Mouse (Mus musculus) kidney, postnatal 25 days (tissue): ENCODE results near the gene E330017A01Rik.
"Not testable (repeated sequence)": the region's sequence is repeated elsewhere in the genome, so short reads cannot be mapped to it uniquely, and the experiment has no call there.

ENCODE experiments used
- DNase-seq, 2 experiments: peaks; one replicate each; pipeline ENCODE4 v3.0.0; 2021; ENCODE audit warnings: mixed read lengths in 2 of 2

Gene E330017A01Rik

DNA sequence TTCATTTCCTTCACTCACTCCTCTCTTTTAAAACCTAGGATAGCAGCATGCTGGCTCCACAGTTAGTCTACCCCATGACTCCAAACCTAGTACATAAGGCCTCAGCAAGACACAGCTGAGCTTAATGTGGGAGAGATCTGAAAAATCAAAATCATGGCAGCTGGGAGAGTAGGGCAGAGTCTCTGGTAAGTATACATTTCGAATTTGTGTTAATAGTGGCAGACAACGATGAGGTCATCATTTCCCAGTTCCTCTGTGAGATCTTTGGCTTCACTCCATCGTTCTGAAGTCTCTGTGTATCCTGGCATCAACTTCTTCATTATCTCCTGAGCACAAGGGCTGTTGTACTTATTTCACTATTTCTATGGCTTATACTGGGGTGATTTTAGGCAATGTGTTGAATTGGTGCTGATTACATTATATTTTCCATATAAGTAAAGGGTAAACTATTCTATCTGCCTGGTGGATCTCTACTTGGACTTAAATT, at the start of gene E330017A01Rik:
Gene E330017A01Rik, minus strand, starts transcription at position 51 of the 487 bp plus-strand sequence.
- no peak for DNase-seq

GRCm38 (mm10) chr16:58685548-58686537, 47.3 kb upstream of the E330017A01Rik start:
- DNase-seq, result no peak

DNA sequence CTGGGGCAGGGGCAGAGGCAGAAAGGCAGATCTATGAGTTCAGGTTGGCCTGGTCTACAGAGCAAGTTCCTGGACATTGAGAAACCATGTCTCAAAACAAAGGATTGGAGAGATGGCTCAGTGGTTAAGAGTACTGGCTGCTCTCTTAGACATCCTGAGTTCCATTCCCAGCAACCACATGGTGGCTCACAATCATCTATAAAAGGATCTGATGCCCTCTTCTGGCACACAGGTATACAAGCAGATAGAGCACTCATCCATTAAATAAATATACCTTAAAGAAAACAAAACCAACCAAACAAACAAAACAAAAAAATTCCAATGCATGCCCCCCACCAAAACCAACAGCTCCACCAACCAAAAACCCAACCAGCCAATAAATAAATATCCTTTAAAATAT, 46.0 kb upstream of the E330017A01Rik start:
- no peak for DNase-seq

- no peak for DNase-seq
Measured at GRCm38 (mm10) chr16:58683911-58684310, 45.4 kb upstream of the E330017A01Rik start.

- DNase-seq, result no peak
Measured at GRCm38 (mm10) chr16:58682870-58683269, 44.3 kb upstream of the E330017A01Rik start.

DNA sequence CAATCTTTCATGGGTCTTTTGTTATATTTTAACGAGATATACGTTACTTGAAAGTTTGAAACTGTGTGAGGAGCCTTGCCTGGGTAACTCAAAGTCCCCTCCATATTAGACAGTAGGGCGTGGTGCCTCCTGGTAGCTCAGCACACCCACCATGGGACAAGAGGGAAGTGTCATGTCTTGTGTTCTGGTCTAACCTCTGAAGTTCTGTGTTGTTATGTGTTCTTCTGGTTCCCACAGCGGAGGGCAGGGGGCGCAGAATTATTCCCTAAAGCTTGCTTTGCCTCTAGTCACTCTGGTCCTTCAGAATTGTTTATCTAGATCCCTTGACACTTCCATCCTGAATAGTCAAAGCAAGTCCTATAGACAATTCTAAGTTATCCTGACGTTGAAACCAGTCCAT, 43.5 kb upstream of the E330017A01Rik start:
- DNase-seq, result no peak

DNA sequence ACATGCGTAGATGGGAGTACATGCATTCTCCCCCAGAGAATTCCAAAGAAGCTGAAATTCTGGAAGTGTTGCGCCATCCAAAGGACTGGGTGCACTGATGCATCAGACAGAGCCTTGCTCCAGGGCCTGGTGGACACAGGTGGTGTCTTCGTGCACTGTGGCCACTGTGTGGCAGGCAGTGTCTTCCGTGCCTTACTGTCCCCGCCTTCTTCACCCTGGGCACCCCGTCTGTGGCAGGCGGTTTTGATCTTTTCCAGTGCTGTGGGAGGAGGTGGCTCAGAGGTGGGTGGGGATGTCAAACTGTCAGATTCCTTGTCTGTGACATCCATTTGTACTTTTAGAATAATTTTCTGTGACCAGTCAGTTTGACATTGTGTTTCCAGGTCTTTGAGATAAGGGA, 40.1 kb upstream of the E330017A01Rik start:
- no peak for DNase-seq

DNA sequence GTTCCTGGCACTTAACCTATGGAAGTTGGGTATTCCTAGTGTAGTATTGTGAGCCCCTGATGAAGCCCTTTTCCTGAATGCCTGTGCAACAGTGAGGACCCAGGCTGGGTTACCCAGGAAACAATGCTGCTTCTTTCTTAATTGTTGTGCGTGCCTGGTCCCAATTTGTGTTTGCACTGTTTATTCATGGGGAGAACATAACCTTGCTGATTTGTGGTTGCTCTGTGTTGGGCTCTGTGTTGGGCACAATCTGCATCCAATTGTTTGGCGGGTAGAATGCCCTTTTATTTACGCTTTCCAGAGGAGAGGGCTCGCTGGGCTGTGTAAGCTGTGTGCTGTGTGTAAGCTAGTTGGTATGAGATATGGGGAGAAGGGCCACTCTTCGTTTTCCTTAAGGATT, 39.0 kb upstream of the E330017A01Rik start:
- no peak for DNase-seq

GRCm38 (mm10) chr16:58676633-58677032, 38.1 kb upstream of the E330017A01Rik start:
- no peak for DNase-seq

DNA sequence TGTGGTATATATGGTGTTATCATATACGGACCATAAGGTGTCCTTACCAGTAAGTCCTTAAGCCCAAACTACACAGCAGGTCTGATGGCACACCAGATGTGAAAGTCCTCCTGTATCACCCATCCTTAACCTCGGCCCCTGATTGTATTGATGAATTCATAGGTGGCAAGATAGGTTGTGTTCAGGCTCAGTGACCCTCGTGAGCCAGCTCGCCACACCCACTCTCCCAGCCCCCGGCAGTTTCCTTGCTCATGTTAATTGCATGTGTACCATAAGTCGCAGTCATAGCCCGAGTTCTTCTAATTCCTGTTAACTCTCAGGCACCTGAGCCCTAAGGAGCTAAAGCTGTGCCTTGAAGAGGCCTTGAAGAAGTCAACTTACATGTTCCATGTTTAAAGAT, 37.6 kb upstream of the E330017A01Rik start:
- DNase-seq, result no peak

GRCm38 (mm10) chr16:58675256-58675655, 36.7 kb upstream of the E330017A01Rik start:
- peak; percentile 67 to 68 for DNase-seq

- DNase-seq, result peak; percentile 45 to 50
Measured at GRCm38 (mm10) chr16:58673811-58674410, 35.4 kb upstream of the E330017A01Rik start.

DNA sequence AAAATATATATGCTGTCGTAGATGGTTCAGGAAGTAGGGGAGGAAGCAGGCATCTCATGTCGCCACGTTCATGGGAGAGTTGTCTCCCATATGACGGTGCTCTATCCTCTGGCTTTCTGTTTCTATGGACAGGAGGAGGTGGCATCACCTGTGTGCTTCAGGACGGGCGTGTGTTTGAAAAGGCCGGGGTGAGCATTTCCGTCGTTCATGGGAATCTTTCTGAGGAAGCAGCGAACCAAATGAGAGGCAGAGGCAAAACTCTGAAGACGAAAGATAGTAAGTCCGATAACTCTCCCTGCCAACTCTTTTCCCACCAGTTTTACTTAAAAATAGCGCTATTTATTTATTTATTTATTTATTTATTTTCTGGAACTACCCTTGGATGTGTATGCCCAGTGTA, 33.9 kb upstream of the E330017A01Rik start:
- no peak for DNase-seq

GRCm38 (mm10) chr16:58671212-58671985, 32.9 kb upstream of the E330017A01Rik start:
- no peak for DNase-seq

DNA sequence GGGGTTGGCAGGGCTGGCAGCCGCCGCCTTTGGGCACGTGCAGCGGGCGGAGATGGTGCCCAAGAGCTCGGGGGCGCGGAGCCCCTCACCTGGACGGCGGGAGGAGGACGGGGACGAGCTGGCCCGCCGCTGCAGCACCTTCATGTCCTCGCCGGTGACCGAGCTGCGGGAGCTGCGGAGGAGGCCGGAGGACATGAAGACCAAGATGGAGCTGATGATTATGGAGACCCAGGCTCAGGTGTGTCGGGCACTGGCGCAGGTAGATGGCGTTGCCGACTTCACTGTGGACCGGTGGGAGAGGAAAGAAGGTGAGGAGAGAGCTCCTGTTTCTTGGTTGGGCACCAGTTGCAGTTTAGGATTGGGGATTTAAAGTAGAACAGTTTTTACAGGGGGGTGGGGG, 32.1 kb upstream of the E330017A01Rik start:
- DNase-seq, result peak; percentile 12 to 68

DNA sequence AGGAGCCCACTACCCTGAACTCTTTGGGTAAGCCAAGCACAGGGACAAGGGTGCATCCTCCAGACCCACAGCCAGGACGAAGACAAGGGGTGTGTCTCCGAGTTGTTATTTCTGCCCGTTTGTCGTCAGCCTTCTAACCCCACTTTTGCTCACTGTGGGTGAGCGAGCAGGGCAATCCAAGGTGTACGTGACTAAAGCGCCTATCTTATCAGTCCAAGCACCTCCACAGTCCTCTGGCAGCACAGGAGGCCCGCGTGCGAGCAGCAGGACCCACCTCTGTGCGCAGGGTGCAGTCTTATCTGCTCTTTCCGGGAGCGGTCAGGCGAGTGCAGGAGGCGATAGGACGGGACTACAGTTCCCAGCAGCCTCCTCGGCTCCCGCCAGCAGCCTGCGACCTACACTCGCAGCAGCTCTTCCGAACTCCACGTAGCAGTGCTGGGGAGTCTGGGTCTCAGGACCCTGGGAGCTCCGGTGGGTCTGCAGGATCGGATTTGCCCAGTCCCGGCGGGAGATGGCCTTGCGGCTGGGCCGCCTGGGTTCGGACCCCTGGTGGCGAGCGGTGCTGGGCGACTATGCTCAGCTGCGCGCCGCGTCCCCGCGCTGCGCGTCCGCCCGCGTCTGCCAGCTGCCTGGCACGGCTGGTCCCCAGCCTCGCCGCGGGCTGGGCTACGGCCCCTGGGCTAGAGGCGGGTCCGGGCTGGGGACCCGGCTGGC, 31.5 kb upstream of the E330017A01Rik start, which contains the start of gene Cpox:
Gene Cpox, plus strand, starts transcription at position 376 of the 714 bp plus-strand sequence.
- DNase-seq, result peak; percentile 77 to 91

DNA sequence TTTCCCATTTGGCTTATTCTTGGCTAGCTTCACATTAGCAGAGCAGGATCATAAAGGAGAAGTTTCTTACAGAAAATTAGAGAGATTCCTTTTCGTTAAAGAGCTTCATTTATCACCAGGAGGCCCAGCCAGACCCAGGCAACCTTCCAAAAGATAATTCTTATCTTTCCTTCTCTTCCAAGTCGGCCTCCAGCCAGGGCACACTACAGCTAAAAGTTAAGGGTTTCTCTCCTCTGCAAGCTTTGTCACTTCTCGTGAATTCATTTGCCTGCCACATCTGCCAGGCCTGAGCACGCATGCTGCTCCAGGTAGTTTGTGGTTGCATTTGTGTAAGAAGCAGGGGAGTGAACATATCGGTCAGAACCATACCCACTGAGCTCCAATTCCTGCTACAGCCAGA, 30.7 kb upstream of the E330017A01Rik start:
- peak in 1 of 2 experiments; percentile 20 for DNase-seq

DNA sequence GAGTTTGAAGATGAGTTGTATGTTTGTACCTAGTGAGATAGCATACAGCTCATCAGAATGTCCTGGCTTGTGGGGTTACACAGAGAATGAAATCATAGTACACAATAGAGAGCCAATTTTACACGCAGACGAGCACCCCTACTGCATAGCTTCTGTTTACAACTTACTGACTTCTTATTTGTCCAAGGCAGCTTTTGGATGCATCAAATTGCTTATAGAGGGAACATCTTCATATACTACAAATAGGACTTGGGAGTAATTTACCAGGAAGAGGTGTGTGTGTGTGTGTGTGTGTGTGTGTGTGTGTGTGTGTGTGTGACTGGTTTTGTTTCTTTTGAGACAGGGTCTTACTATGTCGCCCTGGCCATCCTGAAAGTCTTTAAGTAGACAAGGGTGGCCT, 30.0 kb upstream of the E330017A01Rik start:
- DNase-seq, result no peak

DNA sequence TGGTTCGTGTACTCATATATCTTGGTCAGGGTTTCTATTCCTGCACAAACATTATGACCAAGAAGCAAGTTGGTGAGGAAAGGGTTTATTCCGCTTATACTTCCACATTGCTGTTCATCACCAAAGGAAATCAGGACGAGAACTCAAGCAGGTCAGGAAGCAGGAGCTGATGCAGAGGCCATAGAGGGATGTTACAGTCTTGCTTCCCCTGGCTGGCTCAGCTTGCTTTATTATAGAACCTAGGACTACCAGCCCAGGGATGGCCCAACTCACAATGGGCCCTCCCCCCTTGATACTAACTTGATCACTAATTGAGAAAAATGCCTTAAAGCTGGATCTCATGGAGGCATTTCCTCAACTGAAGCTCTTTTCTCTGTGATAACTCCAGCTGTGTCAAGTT, 28.1 kb upstream of the E330017A01Rik start:
- not testable (repeated sequence) for DNase-seq

- not testable (repeated sequence) for DNase-seq
Measured at GRCm38 (mm10) chr16:58665137-58665536, 26.6 kb upstream of the E330017A01Rik start.

- no peak for DNase-seq
Measured at GRCm38 (mm10) chr16:58663816-58664215, 25.3 kb upstream of the E330017A01Rik start.

DNA sequence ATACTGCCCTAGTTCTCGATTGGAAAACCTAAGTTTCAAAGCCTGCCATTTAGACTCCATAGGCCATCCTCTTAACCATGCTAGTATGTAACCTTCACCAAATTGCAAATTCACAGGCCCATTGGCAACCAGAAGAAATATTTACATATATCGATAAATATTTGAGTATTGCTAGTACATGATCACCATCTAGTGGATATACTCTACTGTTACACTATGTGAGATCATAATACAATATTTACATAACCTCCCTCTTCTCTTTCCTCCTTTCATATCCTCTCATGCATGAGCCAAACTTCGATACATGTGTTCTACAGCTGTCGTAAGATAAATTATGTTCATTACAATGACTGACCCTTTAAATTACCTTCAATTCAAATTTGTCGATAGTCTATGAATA, 24.5 kb upstream of the E330017A01Rik start:
- DNase-seq, result no peak
